Mouse (Mus musculus): ENCODE results near the gene Pycr1. TPM values are rescaled to one million over a fixed set of nuclear protein-coding genes. Genes with fewer than 3 reads are reported as not detected.

Pycr1 gene
- polyA plus RNA-seq, 1 experiment from 2014 or later: 1.5 TPM

- H3K9ac ChIP-seq (replicated peaks): no peak overlapping the region
- DNase-seq (no peak), ATAC-seq (no peak)
- H3K4me2 ChIP-seq (ENCODE audit: low read depth, low read length): no peak overlapping the region
- 82% methylated on average over 4 of the region's 4 CpGs for WGBS (ENCODE audit: insufficient replicate concordance)
- no peaks in the 10 kb centered on the region for H3K27me3 ChIP-seq (ENCODE audit: insufficient read depth, low read length)
- H3K9me3 ChIP-seq (ENCODE audit: low read length): no peaks in the 10 kb centered on the region
- peaks cover 10% of the 10 kb centered on the region for H3K4me1 ChIP-seq (ENCODE audit: insufficient read depth)
- TF ChIP-seq EP300 (IDR thresholded peaks at IDR 0.05; ENCODE audit: low read depth) (no peak), CTCF (IDR thresholded peaks at IDR 0.05; ENCODE audit: low read depth) (no peak)
- H3K4me3 ChIP-seq (ENCODE audit: low read depth, low read length): no peak overlapping the region
- H3K27ac ChIP-seq (ENCODE audit: low read depth): no peak overlapping the region
- peaks cover 40% of the 10 kb centered on the region for H3K36me3 ChIP-seq (replicated peaks; ENCODE audit: insufficient read depth, low read length)
These were observed 36.8 kb downstream of the Pycr1 start for GRCm38 (mm10) chr11:120606764-120607163.

DNA sequence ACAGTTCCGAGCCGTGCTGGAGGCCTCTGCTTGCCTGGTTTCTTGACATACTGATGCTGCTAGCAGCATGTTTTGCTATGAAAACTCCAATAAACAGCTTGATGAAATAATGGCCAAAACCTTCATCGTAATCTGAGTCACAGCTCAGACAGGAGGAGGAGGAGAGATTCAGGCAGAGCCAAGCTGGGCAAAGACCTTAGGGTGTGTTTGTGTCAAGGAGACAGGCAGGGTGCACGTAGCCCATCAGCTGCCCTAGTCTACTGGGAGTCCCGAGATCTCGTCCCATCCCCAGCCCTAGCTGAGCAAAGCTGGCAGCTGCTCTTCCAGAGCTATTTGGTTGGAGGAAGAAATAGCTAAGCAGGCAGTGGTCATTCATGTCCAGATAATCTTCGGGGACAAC is 37.9 kb downstream of the Pycr1 start:
- Histone ChIP-seq H3K4me1 (ENCODE audit: insufficient read depth) (peaks cover 10% of the 10 kb centered on the region), H3K9ac (replicated peaks) (no peak overlapping the region), H3K36me3 (replicated peaks; ENCODE audit: insufficient read depth, low read length) (peaks cover 35% of the 10 kb centered on the region), H3K9me3 (ENCODE audit: low read length) (no peaks in the 10 kb centered on the region), H3K27ac (ENCODE audit: low read depth) (no peak overlapping the region), H3K27me3 (ENCODE audit: insufficient read depth, low read length) (no peaks in the 10 kb centered on the region), H3K4me3 (ENCODE audit: low read depth, low read length) (no peak overlapping the region), H3K4me2 (ENCODE audit: low read depth, low read length) (no peak overlapping the region)
- DNase-seq (no peak), ATAC-seq (no peak)
- TF ChIP-seq EP300 (IDR thresholded peaks at IDR 0.05; ENCODE audit: low read depth) (no peak), CTCF (IDR thresholded peaks at IDR 0.05; ENCODE audit: low read depth) (no peak)
- WGBS (ENCODE audit: insufficient replicate concordance): 83% methylated on average over 7 of the region's 7 CpGs

DNA sequence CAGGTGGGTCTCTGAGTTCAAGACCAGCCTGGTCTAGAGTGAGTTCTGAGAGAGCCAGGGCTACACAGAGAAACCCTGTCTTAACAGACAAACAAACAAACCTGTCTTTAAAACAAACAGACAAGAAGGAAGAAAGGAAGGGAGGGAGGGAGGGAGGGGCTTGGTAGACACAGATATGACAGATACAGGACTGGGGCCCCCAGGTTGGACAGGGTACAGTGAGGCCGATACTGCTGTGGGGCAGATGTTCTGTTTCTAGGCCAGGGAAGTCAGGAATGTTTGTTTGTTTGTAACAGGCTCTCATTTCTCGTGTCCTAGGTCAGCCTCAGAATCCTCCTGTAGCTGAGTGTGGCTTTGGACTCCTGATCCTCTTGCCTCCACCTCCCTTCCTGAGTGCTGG is 40.0 kb downstream of the Pycr1 start:
- DNase-seq (no peak), ATAC-seq (no peak)
- 51% methylated on average over 2 of the region's 2 CpGs for WGBS (ENCODE audit: insufficient replicate concordance)
- Histone ChIP-seq H3K4me3 (ENCODE audit: low read depth, low read length) (no peak overlapping the region), H3K27me3 (ENCODE audit: insufficient read depth, low read length) (no peaks in the 10 kb centered on the region), H3K4me1 (ENCODE audit: insufficient read depth) (peaks cover 17% of the 10 kb centered on the region), H3K4me2 (ENCODE audit: low read depth, low read length) (no peak overlapping the region), H3K27ac (ENCODE audit: low read depth) (no peak overlapping the region), H3K36me3 (replicated peaks; ENCODE audit: insufficient read depth, low read length) (peaks cover 32% of the 10 kb centered on the region), H3K9ac (replicated peaks) (no peak overlapping the region), H3K9me3 (ENCODE audit: low read length) (no peaks in the 10 kb centered on the region)
- TF ChIP-seq CTCF (IDR thresholded peaks at IDR 0.05; ENCODE audit: low read depth) (no peak), EP300 (IDR thresholded peaks at IDR 0.05; ENCODE audit: low read depth) (no peak)

- 76% methylated on average over 3 of the region's 3 CpGs for WGBS (ENCODE audit: insufficient replicate concordance)
- Histone ChIP-seq H3K27me3 (ENCODE audit: insufficient read depth, low read length) (no peaks in the 10 kb centered on the region), H3K4me2 (ENCODE audit: low read depth, low read length) (no peak overlapping the region), H3K9me3 (ENCODE audit: low read length) (no peaks in the 10 kb centered on the region), H3K27ac (ENCODE audit: low read depth) (no peak overlapping the region), H3K4me1 (ENCODE audit: insufficient read depth) (peaks cover 32% of the 10 kb centered on the region), H3K4me3 (ENCODE audit: low read depth, low read length) (no peak overlapping the region), H3K36me3 (replicated peaks; ENCODE audit: insufficient read depth, low read length) (peaks cover 37% of the 10 kb centered on the region), H3K9ac (replicated peaks) (no peak overlapping the region)
- ATAC-seq (no peak), DNase-seq (no peak)
- TF ChIP-seq EP300 (IDR thresholded peaks at IDR 0.05; ENCODE audit: low read depth) (no peak), CTCF (IDR thresholded peaks at IDR 0.05; ENCODE audit: low read depth) (no peak)
These were observed 42.9 kb downstream of the Pycr1 start for GRCm38 (mm10) chr11:120600716-120601115.

GRCm38 (mm10) chr11:120598990-120599549 is 44.5 kb downstream of the Pycr1 start:
- ATAC-seq: no peak

DNA sequence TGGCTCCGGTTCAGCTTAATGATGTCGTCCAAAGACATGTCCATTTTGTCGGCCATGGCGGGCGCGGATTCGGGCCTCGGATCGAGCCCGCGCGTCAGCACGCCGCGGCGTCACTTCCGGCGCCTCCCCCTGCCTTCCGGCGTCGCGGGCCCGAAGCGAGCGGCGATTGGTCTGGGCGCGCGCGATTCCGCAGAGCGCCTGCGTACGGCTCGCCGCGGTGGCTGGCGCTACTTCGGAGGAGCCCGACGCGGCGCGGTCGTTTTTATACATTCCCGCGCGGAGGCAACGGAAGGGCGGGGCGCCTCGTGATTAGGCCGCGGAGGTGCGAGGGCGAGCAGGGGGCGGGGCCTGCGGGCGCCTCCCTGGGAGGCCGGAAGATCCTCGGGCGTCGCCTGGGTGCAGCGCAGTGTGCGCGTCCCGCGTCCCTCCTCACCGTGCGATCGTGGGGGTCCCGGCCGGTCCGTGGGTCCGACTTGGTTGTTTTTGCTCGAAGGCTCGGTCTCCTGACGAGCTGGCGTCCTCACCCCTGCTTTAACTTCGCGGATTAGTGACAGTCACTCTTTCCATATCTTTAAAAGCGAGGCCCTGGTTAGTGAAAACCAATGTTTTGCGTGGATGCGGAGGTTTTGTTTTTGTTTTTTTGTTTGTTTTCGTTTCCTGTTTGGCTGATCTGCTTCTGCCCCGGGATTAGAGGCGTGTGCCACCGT is 45.1 kb downstream of the Pycr1 start, which contains the start of the genes Alyref and Anapc11:
Alyref (minus strand) TSS at position 83 of the 707 bp plus-strand sequence.
Anapc11 (plus strand) TSS at position 139 of the 707 bp plus-strand sequence.
- DNase-seq (peak; percentile 97), ATAC-seq (peak; percentile 98)
- Histone ChIP-seq H3K9ac (replicated peaks) (peak within 1 kb of the TSS; percentile 97), H3K27ac (ENCODE audit: low read depth) (peak within 1 kb of the TSS; percentile 95), H3K9me3 (ENCODE audit: low read length) (no peaks in the 10 kb centered on the region), H3K36me3 (replicated peaks; ENCODE audit: insufficient read depth, low read length) (peaks cover 43% of the 10 kb centered on the region), H3K27me3 (ENCODE audit: insufficient read depth, low read length) (no peaks in the 10 kb centered on the region), H3K4me1 (ENCODE audit: insufficient read depth) (peaks cover 32% of the 10 kb centered on the region), H3K4me3 (ENCODE audit: low read depth, low read length) (peak within 1 kb of the TSS; percentile 93), H3K4me2 (ENCODE audit: low read depth, low read length) (peak within 1 kb of the TSS; percentile 82)
- WGBS (ENCODE audit: insufficient replicate concordance): 1% methylated on average over 59 of the region's 88 CpGs
- TF ChIP-seq EP300 (IDR thresholded peaks at IDR 0.05; ENCODE audit: low read depth) (no peak), CTCF (IDR thresholded peaks at IDR 0.05; ENCODE audit: low read depth) (no peak)

More at GRCm38 (mm10) chr11:120598990-120599549, 44.5 kb downstream of the Pycr1 start:
- Histone ChIP-seq H3K9me3 (ENCODE audit: low read length) (no peaks in the 10 kb centered on the region), H3K36me3 (replicated peaks; ENCODE audit: insufficient read depth, low read length) (peaks cover 40% of the 10 kb centered on the region), H3K4me2 (ENCODE audit: low read depth, low read length) (peak overlapping the region; percentile 82), H3K9ac (replicated peaks) (peak overlapping the region; percentile 71), H3K4me3 (ENCODE audit: low read depth, low read length) (peak overlapping the region; percentile 93), H3K27me3 (ENCODE audit: insufficient read depth, low read length) (no peaks in the 10 kb centered on the region), H3K27ac (ENCODE audit: low read depth) (peak overlapping the region; percentile 95), H3K4me1 (ENCODE audit: insufficient read depth) (peaks cover 32% of the 10 kb centered on the region)
- TF ChIP-seq EP300 (IDR thresholded peaks at IDR 0.05; ENCODE audit: low read depth): no peak
- no peak for TF ChIP-seq CTCF (IDR thresholded peaks at IDR 0.05; ENCODE audit: low read depth)
- DNase-seq: no peak
- 41% methylated on average over 17 of the region's 17 CpGs for WGBS (ENCODE audit: insufficient replicate concordance)
